Mouse (Mus musculus): ENCODE measurements around the gene Ggn.
"Not testable (repeated sequence)": the region's sequence is repeated elsewhere in the genome, so short reads cannot be mapped to it uniquely, and the experiment has no call there.

Ggn gene

DNA sequence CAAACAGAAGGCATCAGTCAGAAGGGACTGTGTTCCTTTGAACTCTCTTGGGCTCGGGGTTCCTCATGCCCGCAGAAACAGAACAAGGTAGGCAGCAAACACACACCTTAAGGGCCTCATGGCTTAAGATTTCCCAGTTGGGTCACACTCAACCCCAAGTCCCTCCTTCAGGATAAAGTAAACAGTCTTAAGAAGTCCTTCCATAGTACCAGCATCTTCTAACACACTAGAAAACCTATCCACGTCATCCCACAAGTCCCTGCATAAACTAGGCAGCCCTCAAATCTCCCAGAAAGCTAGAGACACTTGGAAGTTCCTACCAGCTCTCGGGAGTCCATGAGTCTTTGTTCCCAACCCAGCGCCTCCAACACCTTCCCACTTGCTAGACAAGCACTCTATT lies 7.7 kb upstream of the Ggn start:
- DNase-seq, result no peak

DNA sequence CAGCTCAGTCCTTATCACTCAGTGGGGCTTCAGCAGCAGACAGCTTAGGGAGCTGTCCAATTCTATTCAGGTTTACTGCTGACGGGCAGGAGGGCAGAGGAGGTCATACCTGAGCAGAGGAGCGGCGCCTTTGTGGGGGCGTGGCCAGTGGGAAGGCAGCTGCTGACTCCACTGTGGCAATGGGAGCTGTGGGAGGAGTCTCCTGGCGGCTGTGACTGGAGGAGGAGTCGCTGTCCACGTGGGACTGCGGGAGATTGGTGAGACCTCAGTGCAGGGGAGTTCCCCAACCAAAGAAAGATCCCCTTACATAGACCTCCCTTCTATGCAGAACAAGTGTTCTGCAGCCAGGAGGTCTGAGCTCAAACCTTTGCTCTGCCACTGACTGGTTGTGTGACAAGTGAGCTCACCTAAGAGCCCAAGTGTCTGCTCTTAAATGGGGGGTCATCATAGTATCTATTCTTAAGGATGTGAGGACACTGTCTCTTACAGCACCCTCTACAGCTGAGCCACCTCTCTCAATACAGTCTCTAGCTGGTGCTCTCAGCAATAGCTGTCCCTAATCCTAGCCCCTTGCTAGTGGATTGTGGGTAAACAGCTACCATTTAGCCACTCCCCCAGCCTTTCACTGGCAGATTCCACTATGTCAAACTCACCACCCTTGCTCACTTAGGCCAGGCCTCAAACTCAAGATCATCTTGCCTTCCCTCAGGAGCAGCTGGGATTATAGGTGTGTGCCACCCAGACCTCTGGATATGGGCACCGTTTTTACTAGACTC lies 7.1 kb upstream of the Ggn start:
- DNase-seq, result no peak

- DNase-seq, result no peak
These were observed 2.4 kb upstream of the Ggn start for GRCm38 (mm10) chr7:29167656-29168055.

GRCm38 (mm10) chr7:29168121-29168695 lies 1.8 kb upstream of the Ggn start:
- no peak for DNase-seq

DNA sequence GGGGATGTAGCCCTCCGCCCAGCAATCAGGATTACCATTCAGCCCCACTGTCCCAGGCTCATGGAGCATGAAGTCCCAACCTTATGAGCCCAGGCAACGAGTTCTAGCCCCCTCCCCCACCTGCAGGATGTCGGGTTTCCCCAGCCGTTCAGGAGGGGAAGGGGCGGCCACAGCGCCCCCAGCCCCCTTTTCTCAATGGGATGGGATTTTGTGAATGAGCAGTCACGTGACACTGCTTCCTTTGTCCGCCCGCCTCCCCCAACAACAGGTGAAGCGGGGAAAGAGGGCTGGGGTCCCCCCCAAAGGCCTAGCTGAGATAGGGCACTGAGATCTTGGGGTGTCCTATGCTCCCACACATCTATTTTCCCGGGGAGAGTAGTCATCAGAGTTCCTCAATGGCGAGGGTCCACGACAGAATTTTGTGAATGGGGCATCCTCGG lies 1.2 kb upstream of the Ggn start:
- DNase-seq, result no peak

DNA sequence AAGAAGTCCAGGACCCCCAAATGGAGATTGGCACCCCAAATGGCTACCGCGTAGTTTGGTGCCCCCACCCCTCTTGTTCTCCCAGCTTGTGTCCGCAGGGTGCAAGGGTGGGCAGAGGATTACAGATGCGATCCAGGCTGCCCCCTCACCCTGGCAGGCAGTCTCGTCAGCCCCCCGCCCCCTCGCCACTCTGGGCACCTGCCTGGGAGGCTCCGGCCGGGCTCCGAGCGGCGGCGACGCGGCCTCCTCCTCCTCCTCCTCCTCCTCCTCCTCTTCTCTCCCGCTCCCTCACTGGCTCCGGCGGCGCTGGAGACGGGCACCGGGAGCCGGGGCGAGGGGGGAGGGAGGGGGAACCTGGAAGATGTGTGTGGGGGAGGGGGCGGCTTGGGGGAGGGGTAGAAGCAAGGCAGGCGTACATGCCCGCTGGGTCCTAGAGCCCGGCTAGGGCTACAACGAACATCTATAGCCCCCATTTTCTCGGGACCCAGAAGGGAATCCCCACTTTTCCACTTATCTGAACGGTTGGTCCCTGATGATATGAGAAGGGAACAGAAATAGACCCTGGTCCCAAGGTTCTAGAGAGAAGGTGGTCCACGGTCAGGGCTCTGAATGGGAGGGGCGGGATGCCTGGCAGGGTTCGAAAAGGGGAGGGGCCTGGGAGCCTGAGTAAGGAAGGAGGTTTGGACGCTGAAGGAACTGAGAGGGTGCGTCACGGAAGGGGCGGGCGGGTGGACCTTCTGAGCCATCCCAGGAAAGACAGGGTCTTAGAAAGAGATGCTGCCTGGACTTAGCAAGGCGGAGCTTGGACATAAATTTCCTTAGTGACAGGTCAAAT lies 562 bp upstream of the Ggn start:
- DNase-seq, result peak; percentile 81 to 82

DNA sequence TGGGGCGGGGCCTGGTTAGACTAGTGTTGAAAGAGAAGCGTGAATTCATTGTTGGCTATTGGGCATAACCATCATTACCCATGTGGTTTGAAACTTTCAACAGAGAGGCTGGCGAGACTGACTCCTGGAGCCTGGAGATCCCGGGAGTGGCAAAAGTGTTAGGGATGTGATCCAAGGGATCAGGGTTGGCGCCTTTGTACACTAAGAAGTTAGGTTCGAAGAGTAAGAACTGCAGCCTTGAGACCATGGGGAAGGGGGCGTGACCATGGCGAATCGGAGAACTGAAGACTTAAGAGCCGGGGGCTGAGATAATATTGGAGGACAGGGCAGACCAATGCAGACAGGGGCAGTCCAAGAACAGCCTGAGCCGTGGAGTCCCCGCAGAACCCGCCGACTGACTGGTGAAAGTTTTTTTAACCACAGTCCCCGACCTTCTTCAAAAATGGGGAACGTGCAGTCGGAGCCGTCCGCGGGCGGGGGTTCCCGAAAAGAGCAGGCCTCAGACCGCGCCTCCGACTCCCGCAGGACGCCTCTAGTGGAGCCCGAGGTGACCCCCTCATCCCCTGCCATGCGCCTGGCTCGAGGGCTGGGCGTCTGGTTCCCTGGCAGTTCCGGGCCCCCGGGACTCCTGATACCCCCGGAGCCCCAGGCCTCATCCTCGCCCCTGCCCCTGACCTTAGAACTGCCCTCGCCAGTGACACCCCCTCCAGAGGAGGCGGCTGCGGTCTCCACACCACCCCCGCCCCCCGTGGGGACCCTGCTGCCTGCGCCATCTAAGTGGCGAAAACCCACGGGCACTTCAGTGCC lies 948 bp downstream of the Ggn start:
- DNase-seq, result peak in 1 of 2 experiments; percentile 27

GRCm38 (mm10) chr7:29171562-29172097 lies 1.6 kb downstream of the Ggn start:
- DNase-seq, result peak in 1 of 2 experiments; percentile 10

- DNase-seq, result no peak
These were observed 2.5 kb downstream of the Ggn start for GRCm38 (mm10) chr7:29172390-29173016.

GRCm38 (mm10) chr7:29178106-29178505 lies 8.1 kb downstream of the Ggn start:
- peak in 1 of 2 experiments; percentile 15 for DNase-seq

- no peak for DNase-seq
These were observed 9.3 kb downstream of the Ggn start for GRCm38 (mm10) chr7:29179323-29179722.

- DNase-seq, result peak; percentile 93 to 97
These were observed 10.3 kb downstream of the Ggn start, which contains the start of gene Psmd8 for GRCm38 (mm10) chr7:29180077-29180853. Gene Psmd8, minus strand, starts transcription at chr7:29180701.

- no peak for DNase-seq
These were observed 10.8 kb downstream of the Ggn start for GRCm38 (mm10) chr7:29180854-29181236.

- DNase-seq, result not testable (repeated sequence)
These were observed 11.3 kb downstream of the Ggn start for GRCm38 (mm10) chr7:29181323-29181722.

DNA sequence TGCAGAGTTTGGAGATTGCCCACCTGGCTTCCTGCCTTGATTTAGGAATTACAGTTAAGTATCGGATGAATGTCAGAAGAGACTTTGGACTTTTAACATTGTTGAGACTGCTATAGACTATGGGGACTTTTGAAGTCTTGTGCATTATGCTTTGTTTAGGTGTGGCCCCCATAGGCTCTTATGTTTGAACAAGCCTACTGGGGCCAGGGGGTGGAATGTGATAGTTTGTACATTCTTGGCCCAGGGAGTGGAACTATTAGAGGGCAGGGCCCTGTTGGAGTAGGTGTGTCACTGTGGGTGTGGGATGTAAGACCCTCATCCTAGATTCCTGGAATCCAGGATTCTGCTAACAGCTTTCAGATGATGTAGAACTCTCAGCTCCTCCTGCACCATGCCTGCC lies 24.2 kb downstream of the Ggn start:
- not testable (repeated sequence) for DNase-seq

- DNase-seq, result no peak
These were observed 32.6 kb downstream of the Ggn start for GRCm38 (mm10) chr7:29202577-29202976.

GRCm38 (mm10) chr7:29211013-29211412 lies 41.0 kb downstream of the Ggn start:
- not testable (repeated sequence) for DNase-seq

- DNase-seq, result peak; percentile 29 to 37
These were observed 41.6 kb downstream of the Ggn start for GRCm38 (mm10) chr7:29211415-29212198.

DNA sequence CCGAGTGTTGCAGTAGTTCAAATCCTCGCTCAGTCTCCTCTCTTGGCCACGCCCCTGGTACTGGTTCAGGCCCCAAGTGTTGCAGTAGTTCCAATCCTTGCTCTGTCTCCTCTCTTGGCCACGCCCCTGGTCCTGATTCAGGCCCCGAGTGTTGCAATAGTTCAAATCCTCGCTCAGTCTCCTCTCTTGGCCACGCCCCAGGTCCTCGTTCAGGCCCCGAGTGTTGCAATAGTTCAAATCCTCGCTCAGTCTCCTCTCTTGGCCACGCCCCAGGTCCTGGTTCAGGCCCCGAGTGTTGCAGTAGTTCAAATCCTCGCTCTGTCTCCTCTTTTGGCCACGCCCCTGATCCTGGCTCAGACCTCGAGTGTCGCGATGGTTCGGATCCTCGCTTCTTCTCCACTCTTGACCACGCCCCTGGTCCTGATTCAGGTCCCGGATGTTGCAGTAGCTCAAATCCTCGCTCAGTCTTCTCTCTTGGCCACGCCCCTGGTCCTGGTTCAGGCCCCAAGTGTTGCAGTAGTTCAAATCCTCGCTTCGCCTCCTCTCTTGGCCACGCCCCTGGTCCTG lies 42.3 kb downstream of the Ggn start:
- DNase-seq, result no peak
